Mouse (Mus musculus) lung, adult 2 months (tissue): ENCODE measurements at regions not wholly inside any gene's neighbourhood (a gene's known extent, or its start where the extent isn't known, plus 50 kb on each side); places are given as distances from the start of the nearest gene placed in this dataset.

Experiments used
- CTCF ChIP-seq: fragments of 200-500 bp; IDR thresholded peaks from 2 replicates; pipeline ENCODE4 v1.5.1; 2011; ENCODE audit warnings: mild to moderate bottlenecking, low read length, control low read depth; ENCODE audit not compliant: insufficient read depth
- POLR2A ChIP-seq: fragments of 200-500 bp; IDR thresholded peaks from 2 replicates; pipeline ENCODE4 v1.6.1; 2011; ENCODE audit warnings: low read depth, mild to moderate bottlenecking, control low read depth, low read length, borderline replicate concordance; ENCODE audit errors: extremely low read depth

DNA sequence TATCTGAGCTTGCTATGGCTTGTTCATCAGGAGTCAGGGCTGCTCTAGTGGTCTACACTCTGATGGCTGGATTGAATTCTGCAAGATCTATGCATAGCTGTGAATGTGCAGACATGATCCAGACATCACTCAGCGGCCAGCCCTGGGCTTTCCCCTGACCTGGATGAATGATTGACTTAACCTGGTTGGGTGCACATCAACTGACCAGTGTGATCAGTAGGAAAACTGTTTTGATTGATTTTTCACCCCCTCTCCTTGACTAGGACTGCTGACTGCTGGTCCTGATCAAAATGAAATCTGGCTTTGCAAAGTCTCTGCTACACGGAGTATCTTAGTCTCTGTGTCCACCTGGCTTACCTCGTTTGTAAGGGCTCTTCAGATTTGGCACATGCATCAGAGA is 123.3 kb downstream of the Trim29 start:
- no peak for TF ChIP-seq CTCF
- TF ChIP-seq POLR2A: no peak
